In the genomic region with DNA sequence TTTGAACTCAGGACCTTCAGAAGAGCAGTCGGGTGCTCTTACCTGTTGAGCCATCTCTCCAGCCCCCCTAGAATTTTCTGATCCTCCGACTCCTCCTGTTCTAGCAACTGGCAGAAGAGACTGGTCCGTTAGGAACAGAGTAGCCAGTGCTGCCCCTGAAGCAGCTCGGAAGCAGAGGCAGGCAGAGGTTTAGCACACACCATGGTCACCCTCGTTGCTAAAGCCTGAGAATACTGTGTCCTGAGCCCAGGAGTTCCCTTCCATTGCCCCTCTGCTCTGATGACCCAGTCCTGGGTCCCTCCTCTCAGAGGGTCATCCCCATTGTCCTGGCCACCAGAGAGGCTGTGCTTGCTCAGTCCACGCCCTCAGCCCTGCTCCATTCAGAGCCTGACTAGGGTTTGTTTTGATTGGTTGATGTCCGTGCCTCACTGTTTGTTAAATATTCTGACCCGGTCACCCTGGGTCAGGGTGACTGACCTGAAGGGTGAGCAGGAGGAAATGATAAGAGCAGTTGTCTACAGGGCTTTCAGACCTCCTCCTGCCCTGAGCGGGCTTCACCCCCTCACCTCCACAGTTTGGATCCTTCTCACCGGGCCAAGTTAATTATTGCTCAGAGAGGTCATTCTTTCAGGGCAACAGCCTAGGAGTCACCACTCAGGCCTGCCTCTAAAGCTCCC, we compare ENCODE assay signal across 18 mouse cellular contexts. TPM values are rescaled to one million over a fixed set of nuclear protein-coding genes. Genes with fewer than 3 reads are reported as not detected.
DNase-seq lines count a peak whose midpoint lies in the region; TF ChIP-seq lines count a peak whose summit lies in the region.
"Had no signal": no experiment of that assay in that cellular context is flagged by ENCODE, and none has a peak within 500 bp of the region (broad histone marks: within the 10 kb centered on the region; RNA-seq: fewer than 3 reads in every experiment).

No protein-coding gene starts in this region.

- 50% methylated on average over 10 of the region's 10 CpGs for WGBS in small intestine, adult 2 months

- peak; percentile 66 for DNase-seq in embryo, embryonic 9.5 days (ENCODE audit: extremely low spot score)
- peak; percentile 69 for DNase-seq in kidney, adult 18-20 months
- peak; percentile 68 to 84 for DNase-seq in kidney, postnatal 36 days
- no peak for DNase-seq in left cerebral cortex, adult 11 months (ENCODE audit: low spot score)
- DNase-seq in spleen, adult 12 weeks (ENCODE audit: low spot score): no peak
- no peak for DNase-seq in cerebellum, adult 8-10 months
- DNase-seq: cerebellum, postnatal 14 days; gastrocnemius, postnatal 14 days; lung, embryonic 14.5 days; thymus, adult 2 months had no signal

- peaks cover 18% of the 10 kb centered on the region for H3K4me1 ChIP-seq in small intestine, adult 2 months (ENCODE audit: control insufficient read depth, insufficient read depth, insufficient read length, low read length)
- H3K4me1 ChIP-seq: embryonic facial prominence, embryonic 15.5 days; hindbrain, embryonic 12.5 days; midbrain, embryonic 12.5 days had no signal

- H3K36me3 ChIP-seq in small intestine, adult 2 months (ENCODE audit: control insufficient read depth, insufficient read depth, low read length): no peaks in the 10 kb centered on the region
- H3K36me3 ChIP-seq: embryonic facial prominence, embryonic 15.5 days; heart, embryonic 13.5 days; hindbrain, embryonic 12.5 days; midbrain, embryonic 12.5 days had no signal

- TF ChIP-seq CTCF in small intestine, adult 2 months (IDR thresholded peaks at IDR 0.05; ENCODE audit: extremely low read depth, insufficient read length, insufficient replicate concordance, low read depth, low read length): no peak

- H3K4me3 ChIP-seq in small intestine, adult 2 months (ENCODE audit: low read depth, low read length): peak overlapping the region; percentile 7; the same call in 1 of the 2 replicates
- H3K4me3 ChIP-seq: embryonic facial prominence, embryonic 15.5 days; heart, embryonic 13.5 days; hindbrain, embryonic 12.5 days; layer of hippocampus, adult 2 months; midbrain, embryonic 12.5 days had no signal

- H3K27me3 ChIP-seq in small intestine, adult 2 months (ENCODE audit: control insufficient read depth, insufficient read depth, low read length): no peaks in the 10 kb centered on the region
- H3K27me3 ChIP-seq: heart, embryonic 13.5 days; midbrain, embryonic 12.5 days had no signal

- no peak overlapping the region for H3K27ac ChIP-seq in small intestine, adult 2 months (ENCODE audit: insufficient read depth, low read depth, low read length)
- H3K27ac ChIP-seq: embryonic facial prominence, embryonic 15.5 days; heart, embryonic 13.5 days; hindbrain, embryonic 12.5 days; layer of hippocampus, adult 2 months; midbrain, embryonic 12.5 days had no signal

- no peak for TF ChIP-seq POLR2A in small intestine, adult 2 months (IDR thresholded peaks at IDR 0.05; ENCODE audit: low read depth, low read length)

RNA-seq across cellular contexts. Expression of a gene that starts 4.0 kb away (rescaled TPM):
- 1.8 and 23.0 TPM in 2 replicates for polyA plus RNA-seq in small intestine, adult 2 months (2012; rRNA removed)
- polyA plus RNA-seq: forebrain, embryonic 16.5 days; hindbrain, embryonic 12.5 days; lung, embryonic 14.5 days; midbrain, embryonic 12.5 days; neural tube, embryonic 11.5 days had no signal

RNA-seq across cellular contexts. Expression of a gene that starts 11.4 kb away (rescaled TPM):
- 9.3 and 16.1 TPM in 2 replicates for polyA plus RNA-seq in small intestine, adult 2 months (2012; rRNA removed)

RNA-seq across cellular contexts. Expression of a gene that starts 17.4 kb away (rescaled TPM):
- 4.1 and 7.3 TPM in 2 replicates for polyA plus RNA-seq in small intestine, adult 2 months (2012; rRNA removed)

RNA-seq across cellular contexts. Expression of a gene that starts 27.0 kb away (rescaled TPM):
- polyA plus RNA-seq in small intestine, adult 2 months (2012; rRNA removed): 40.7 and 77.8 TPM in 2 replicates

RNA-seq across cellular contexts. Expression of a gene that starts 38.4 kb away (rescaled TPM):
- 44.4 and 71.0 TPM in 2 replicates for polyA plus RNA-seq in small intestine, adult 2 months (2012; rRNA removed)

Comparison
In these comparisons a context has a peak if more than half of its experiments do, and no peak if none do; other contexts are left out.
1. DNase-seq: peak in embryo, embryonic 9.5 days (single experiment), kidney, adult 18-20 months (single experiment) and kidney, postnatal 36 days (2 of 2); none in left cerebral cortex, adult 11 months (single experiment), spleen, adult 12 weeks (single experiment) and cerebellum, adult 8-10 months (single experiment).